Mouse (Mus musculus): Measurements from ENCODE around the gene Grm4. TPM values are rescaled to one million over a fixed set of nuclear protein-coding genes. Genes with fewer than 3 reads are reported as not detected.

Gene Grm4
- polyA plus RNA-seq (2014; fragmentation: Nextera tagmentation; extraction: Ambion mirVana) = 9.8 and 10.1 TPM in 2 replicates

DNA sequence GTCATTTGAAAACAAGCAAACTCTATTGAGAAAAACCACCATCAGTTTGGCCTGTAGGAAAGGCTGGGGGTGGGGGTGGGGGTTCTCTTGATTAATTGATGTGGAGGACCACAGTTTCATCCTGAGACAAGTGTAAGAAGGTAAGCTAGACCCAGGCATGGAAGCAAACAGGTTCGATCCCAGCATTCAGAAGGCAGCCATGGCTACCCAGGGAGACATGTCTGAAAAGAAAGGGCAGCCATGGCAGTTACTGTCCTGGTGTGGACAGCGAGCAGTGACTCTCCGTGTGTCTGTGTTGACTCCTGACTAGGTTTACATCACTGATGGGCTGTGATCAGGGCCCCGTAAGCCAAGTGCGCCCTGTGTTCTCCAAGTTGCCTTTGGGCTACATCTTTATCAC is at the start of gene Grm4:
Gene Grm4, minus strand, starts transcription at position 101 of the 400 bp plus-strand sequence.
- Histone ChIP-seq H3K4me2 (ENCODE audit: low read length) (peak within 1 kb of the TSS; percentile 46), H3K4me1 (ENCODE audit: control insufficient read depth, insufficient read depth, low read length) (peaks cover 21% of the 10 kb centered on the region), H3K27ac (replicated peaks; ENCODE audit: low read depth, low read length) (no peak within 1 kb of the TSS), H3K27me3 (ENCODE audit: control insufficient read depth, insufficient read depth, low read length) (peaks cover 10% of the 10 kb centered on the region), H3K36me3 (ENCODE audit: control insufficient read depth, insufficient read depth, low read length) (no peaks in the 10 kb centered on the region), H3K9me3 (ENCODE audit: control insufficient read depth, low read length) (no peaks in the 10 kb centered on the region), H3K4me3 (replicated peaks; ENCODE audit: low read depth, low read length) (no peak within 1 kb of the TSS), H3K9ac (replicated peaks; ENCODE audit: low read length) (no peak within 1 kb of the TSS)
- DNase-seq = no peak
- no peak for ATAC-seq (ENCODE audit: low FRiP score, low TSS enrichment)
- 70% methylated on average over 5 of the region's 5 CpGs for WGBS

GRCm38 (mm10) chr17:27568228-27568627 is 47.0 kb upstream of the Grm4 start:
- WGBS = 93% methylated on average over 5 of the region's 5 CpGs
- no peak overlapping the region for H3K4me2 ChIP-seq (ENCODE audit: low read length)
- 0 out of 2 replicates have a peak, but pooled peaks cover 10% of the 10 kb centered on the region for H3K36me3 ChIP-seq (ENCODE audit: control insufficient read depth, insufficient read depth, low read length)
- H3K27ac ChIP-seq (replicated peaks; ENCODE audit: low read depth, low read length) = no peak overlapping the region
- H3K4me1 ChIP-seq (ENCODE audit: control insufficient read depth, insufficient read depth, low read length) = peaks cover 8% of the 10 kb centered on the region
- H3K9me3 ChIP-seq (ENCODE audit: control insufficient read depth, low read length) = no peaks in the 10 kb centered on the region
- H3K27me3 ChIP-seq (ENCODE audit: control insufficient read depth, insufficient read depth, low read length) = no peaks in the 10 kb centered on the region
- DNase-seq (no peak), ATAC-seq (ENCODE audit: low FRiP score, low TSS enrichment) (no peak)
- H3K9ac ChIP-seq (replicated peaks; ENCODE audit: low read length) = no peak overlapping the region
- H3K4me3 ChIP-seq (replicated peaks; ENCODE audit: low read depth, low read length) = no peak overlapping the region

GRCm38 (mm10) chr17:27565942-27566267 is 44.7 kb upstream of the Grm4 start:
- under 1% methylated on average over 13 of the region's 13 CpGs for WGBS
- peaks cover 8% of the 10 kb centered on the region for H3K4me1 ChIP-seq (ENCODE audit: control insufficient read depth, insufficient read depth, low read length)
- no peak for DNase-seq
- peak overlapping the region; percentile 94 for H3K4me2 ChIP-seq (ENCODE audit: low read length)
- H3K4me3 ChIP-seq (replicated peaks; ENCODE audit: low read depth, low read length) = peak overlapping the region; percentile 60
- peak overlapping the region; percentile 75 for H3K9ac ChIP-seq (replicated peaks; ENCODE audit: low read length)
- no peaks in the 10 kb centered on the region for H3K27me3 ChIP-seq (ENCODE audit: control insufficient read depth, insufficient read depth, low read length)
- peak overlapping the region; percentile 64 for H3K27ac ChIP-seq (replicated peaks; ENCODE audit: low read depth, low read length)
- ATAC-seq (ENCODE audit: low FRiP score, low TSS enrichment) = peak; percentile 41
- H3K36me3 ChIP-seq (ENCODE audit: control insufficient read depth, insufficient read depth, low read length) = 0 out of 2 replicates have a peak, but pooled peaks cover 15% of the 10 kb centered on the region
- H3K9me3 ChIP-seq (ENCODE audit: control insufficient read depth, low read length) = no peaks in the 10 kb centered on the region

DNA sequence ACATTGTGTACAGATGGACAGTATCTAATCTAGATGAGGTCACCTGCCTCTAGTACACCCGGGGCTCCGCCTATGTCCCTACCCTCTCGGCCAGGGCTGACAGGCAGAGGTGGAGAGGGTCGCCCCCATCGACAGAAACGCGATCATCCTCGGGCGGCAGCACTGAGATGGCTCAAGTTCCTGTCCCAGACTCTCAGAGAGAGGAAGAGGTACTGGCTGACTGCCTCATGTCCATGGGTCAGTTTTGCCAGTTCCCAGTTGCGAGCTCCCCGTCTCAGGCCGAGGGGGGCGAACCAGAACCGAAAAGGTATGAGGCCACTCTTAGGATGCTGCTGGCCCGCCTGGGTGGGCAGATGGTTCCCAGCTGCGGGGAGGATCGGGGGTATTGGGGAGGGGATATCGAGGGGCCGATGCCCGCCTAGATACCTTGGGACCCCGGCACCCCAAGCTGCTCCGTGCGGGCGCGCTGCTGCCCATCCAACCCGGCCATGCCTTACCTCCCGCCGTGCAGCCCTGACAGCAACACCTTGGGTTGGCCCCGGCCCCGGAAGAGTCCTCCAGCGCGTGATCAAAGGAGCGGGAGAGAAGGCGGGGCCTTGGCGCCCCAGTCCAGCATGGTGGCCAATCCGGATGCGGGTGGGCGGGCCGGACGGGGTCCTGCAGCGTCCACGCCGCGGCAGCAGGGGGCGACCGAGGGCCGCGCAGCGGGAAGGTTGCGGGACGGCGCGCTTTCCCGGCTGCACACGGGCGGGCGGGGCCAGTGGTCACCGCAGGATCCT is 44.1 kb upstream of the Grm4 start, which contains the start of gene AI413582:
Gene AI413582, minus strand, starts transcription at position 594 of the 779 bp plus-strand sequence.
- Histone ChIP-seq H3K4me1 (ENCODE audit: control insufficient read depth, insufficient read depth, low read length) (peaks cover 8% of the 10 kb centered on the region), H3K9ac (replicated peaks; ENCODE audit: low read length) (peak within 1 kb of the TSS; percentile 75), H3K9me3 (ENCODE audit: control insufficient read depth, low read length) (no peaks in the 10 kb centered on the region), H3K36me3 (ENCODE audit: control insufficient read depth, insufficient read depth, low read length) (0 out of 2 replicates have a peak, but pooled peaks cover 15% of the 10 kb centered on the region), H3K4me2 (ENCODE audit: low read length) (peak within 1 kb of the TSS; percentile 94), H3K27ac (replicated peaks; ENCODE audit: low read depth, low read length) (peak within 1 kb of the TSS; percentile 66), H3K27me3 (ENCODE audit: control insufficient read depth, insufficient read depth, low read length) (no peaks in the 10 kb centered on the region), H3K4me3 (replicated peaks; ENCODE audit: low read depth, low read length) (peak within 1 kb of the TSS; percentile 60)
- peak; percentile 96 for DNase-seq
- WGBS = 1% methylated on average over 58 of the region's 58 CpGs
- ATAC-seq (ENCODE audit: low FRiP score, low TSS enrichment) = peak; percentile 92

GRCm38 (mm10) chr17:27564391-27565162 is 43.4 kb upstream of the Grm4 start:
- WGBS = 12% methylated on average over 20 of the region's 20 CpGs
- Histone ChIP-seq H3K9me3 (ENCODE audit: control insufficient read depth, low read length) (no peaks in the 10 kb centered on the region), H3K27ac (replicated peaks; ENCODE audit: low read depth, low read length) (no peak overlapping the region; the same call in 1 of the 2 replicates), H3K36me3 (ENCODE audit: control insufficient read depth, insufficient read depth, low read length) (0 out of 2 replicates have a peak, but pooled peaks cover 14% of the 10 kb centered on the region), H3K4me1 (ENCODE audit: control insufficient read depth, insufficient read depth, low read length) (peaks cover 8% of the 10 kb centered on the region), H3K4me3 (replicated peaks; ENCODE audit: low read depth, low read length) (peak overlapping the region; percentile 60), H3K4me2 (ENCODE audit: low read length) (peak overlapping the region; percentile 94), H3K27me3 (ENCODE audit: control insufficient read depth, insufficient read depth, low read length) (no peaks in the 10 kb centered on the region), H3K9ac (replicated peaks; ENCODE audit: low read length) (peak overlapping the region; percentile 75)
- DNase-seq (no peak), ATAC-seq (ENCODE audit: low FRiP score, low TSS enrichment) (no peak)

- Histone ChIP-seq H3K4me1 (ENCODE audit: control insufficient read depth, insufficient read depth, low read length) (peaks cover 13% of the 10 kb centered on the region), H3K4me2 (ENCODE audit: low read length) (0 out of 2 replicates have a peak overlapping the region, but pooled peaks have one; percentile 94)
Observed at GRCm38 (mm10) chr17:27563771-27564244, 42.6 kb upstream of the Grm4 start.

DNA sequence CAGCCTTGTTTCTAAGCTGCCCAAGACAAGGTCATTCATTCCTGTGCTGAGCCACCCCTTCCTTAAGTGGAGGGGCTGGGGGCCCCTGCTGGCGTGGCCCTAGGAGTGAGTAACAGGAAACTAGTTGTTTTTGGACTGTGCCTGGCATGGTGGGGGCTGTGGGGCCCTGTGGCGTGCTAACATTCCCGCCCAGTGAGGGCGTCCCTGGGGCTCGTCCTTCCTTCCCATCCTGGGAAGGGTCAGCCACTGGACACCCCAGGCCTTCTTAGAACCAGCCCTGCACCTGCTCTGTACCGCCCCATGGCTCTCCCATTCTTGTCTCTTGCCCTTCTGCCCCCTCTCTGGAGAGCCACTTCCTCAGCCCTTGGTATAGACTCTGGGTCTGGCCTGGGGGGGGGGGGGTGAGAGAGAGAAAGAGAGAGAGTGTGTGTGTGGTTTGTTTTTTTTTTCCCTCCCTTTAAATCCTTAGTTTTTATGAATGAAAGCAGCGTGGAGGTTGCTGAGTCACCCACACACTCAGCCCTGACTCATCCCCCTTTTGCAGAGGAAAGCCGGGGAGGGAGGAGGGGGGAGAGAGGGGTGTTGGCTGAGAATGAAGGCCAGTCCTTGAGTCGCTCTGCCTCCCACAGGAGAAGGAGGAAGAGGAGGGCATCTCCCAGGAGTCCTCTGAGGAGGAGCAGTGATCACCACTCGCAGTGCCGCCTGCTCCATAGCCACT is 40.8 kb upstream of the Grm4 start:
- 0 out of 2 replicates have a peak, but pooled peaks cover 8% of the 10 kb centered on the region for H3K36me3 ChIP-seq (ENCODE audit: control insufficient read depth, insufficient read depth, low read length)
- 52% methylated on average over 9 of the region's 11 CpGs for WGBS
- no peak overlapping the region for H3K27ac ChIP-seq (replicated peaks; ENCODE audit: low read depth, low read length)
- H3K4me2 ChIP-seq (ENCODE audit: low read length) = no peak overlapping the region
- H3K9ac ChIP-seq (replicated peaks; ENCODE audit: low read length) = no peak overlapping the region
- H3K4me3 ChIP-seq (replicated peaks; ENCODE audit: low read depth, low read length) = no peak overlapping the region
- DNase-seq = peak; percentile 41
- H3K9me3 ChIP-seq (ENCODE audit: control insufficient read depth, low read length) = no peaks in the 10 kb centered on the region
- H3K4me1 ChIP-seq (ENCODE audit: control insufficient read depth, insufficient read depth, low read length) = peaks cover 26% of the 10 kb centered on the region
- no peaks in the 10 kb centered on the region for H3K27me3 ChIP-seq (ENCODE audit: control insufficient read depth, insufficient read depth, low read length)
- no peak for ATAC-seq (ENCODE audit: low FRiP score, low TSS enrichment)

More at GRCm38 (mm10) chr17:27563771-27564244, 42.6 kb upstream of the Grm4 start:
- Histone ChIP-seq H3K36me3 (ENCODE audit: control insufficient read depth, insufficient read depth, low read length) (0 out of 2 replicates have a peak, but pooled peaks cover 8% of the 10 kb centered on the region), H3K9ac (replicated peaks; ENCODE audit: low read length) (no peak overlapping the region), H3K27ac (replicated peaks; ENCODE audit: low read depth, low read length) (no peak overlapping the region), H3K27me3 (ENCODE audit: control insufficient read depth, insufficient read depth, low read length) (no peaks in the 10 kb centered on the region), H3K4me3 (replicated peaks; ENCODE audit: low read depth, low read length) (no peak overlapping the region), H3K9me3 (ENCODE audit: control insufficient read depth, low read length) (no peaks in the 10 kb centered on the region)
- DNase-seq = no peak
- no peak for ATAC-seq (ENCODE audit: low FRiP score, low TSS enrichment)
- 53% methylated on average over 7 of the region's 7 CpGs for WGBS

DNA sequence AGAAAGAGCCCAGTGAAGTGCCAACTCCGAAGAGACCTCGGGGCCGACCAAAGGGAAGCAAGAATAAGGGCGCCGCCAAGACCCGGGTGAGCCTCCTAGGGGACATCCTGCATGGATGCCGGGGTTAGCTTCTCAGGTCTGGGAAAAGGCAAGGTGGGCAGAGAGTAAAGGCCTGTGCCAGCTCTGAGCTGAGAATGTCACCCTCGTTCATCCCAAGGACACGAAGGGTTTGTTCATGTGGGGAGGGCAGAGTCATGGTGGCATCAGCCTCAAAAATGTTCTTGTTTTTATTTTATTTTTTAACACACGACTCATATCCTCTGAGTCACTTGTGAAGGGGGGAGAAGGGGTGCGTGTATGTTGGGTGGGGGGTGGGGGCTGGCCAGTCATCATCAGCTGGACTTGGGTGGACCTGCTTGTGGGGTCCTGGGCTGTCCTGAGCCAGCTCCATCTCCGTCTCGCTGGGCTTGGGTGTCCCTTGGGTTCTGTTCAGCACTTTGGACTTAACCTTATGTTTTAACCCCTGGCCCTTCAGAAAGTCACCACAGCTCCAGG is 39.8 kb upstream of the Grm4 start:
- ATAC-seq (ENCODE audit: low FRiP score, low TSS enrichment) (no peak), DNase-seq (no peak)
- H3K4me3 ChIP-seq (replicated peaks; ENCODE audit: low read depth, low read length) = no peak overlapping the region
- no peaks in the 10 kb centered on the region for H3K27me3 ChIP-seq (ENCODE audit: control insufficient read depth, insufficient read depth, low read length)
- 91% methylated on average over 13 of the region's 13 CpGs for WGBS
- H3K9me3 ChIP-seq (ENCODE audit: control insufficient read depth, low read length) = no peaks in the 10 kb centered on the region
- 0 out of 2 replicates have a peak, but pooled peaks cover 8% of the 10 kb centered on the region for H3K36me3 ChIP-seq (ENCODE audit: control insufficient read depth, insufficient read depth, low read length)
- no peak overlapping the region for H3K9ac ChIP-seq (replicated peaks; ENCODE audit: low read length)
- H3K4me1 ChIP-seq (ENCODE audit: control insufficient read depth, insufficient read depth, low read length) = peaks cover 26% of the 10 kb centered on the region
- H3K27ac ChIP-seq (replicated peaks; ENCODE audit: low read depth, low read length) = no peak overlapping the region
- H3K4me2 ChIP-seq (ENCODE audit: low read length) = no peak overlapping the region
